Mouse (Mus musculus) cortical plate, adult 2 months (tissue): ENCODE measurements around the gene Arhgef7. TPM values are rescaled to one million over a fixed set of nuclear protein-coding genes. Genes with fewer than 3 reads are reported as not detected.

Experiments
- H3K27ac ChIP-seq: fragments of 200-500 bp; 2 replicates; pipeline ENCODE4 v1.5.1; 2012; ENCODE audit warnings: low read length, control low read depth, inconsistent platforms; ENCODE audit not compliant: insufficient read depth
- H3K4me1 ChIP-seq: fragments of 200-500 bp; 2 replicates; pipeline ENCODE4 v1.6.1; 2011; ENCODE audit warnings: low read length; ENCODE audit not compliant: control insufficient read depth, insufficient read depth
- H3K4me3 ChIP-seq: fragments of 200-500 bp; 2 replicates; pipeline ENCODE4 v1.5.1; 2011; ENCODE audit warnings: mild to moderate bottlenecking, low read length, control low read depth; ENCODE audit not compliant: insufficient read depth
- CTCF ChIP-seq: fragments of 200-500 bp; IDR thresholded peaks from 2 replicates; pipeline ENCODE4 v1.5.1; 2011; ENCODE audit warnings: mild to moderate bottlenecking, control low read depth, low read length; ENCODE audit not compliant: insufficient read depth; ENCODE audit errors: extremely low read depth
- POLR2A ChIP-seq: fragments of 200-500 bp; IDR thresholded peaks from 2 replicates; pipeline ENCODE4 v1.6.1; 2011; ENCODE audit warnings: mild to moderate bottlenecking, low read length, control low read depth; ENCODE audit not compliant: insufficient read depth; ENCODE audit errors: extremely low read depth
- polyA plus RNA-seq: library from polyadenylated mRNA; depleted of rRNA; stranded (reverse); fragments of >200 nt; gene quantifications from 2 replicates; pipeline ENCODE4 v1.2.3, GENCODE M21; 2012

Gene Arhgef7
- polyA plus RNA-seq, 1 experiment = 71.1 TPM

DNA sequence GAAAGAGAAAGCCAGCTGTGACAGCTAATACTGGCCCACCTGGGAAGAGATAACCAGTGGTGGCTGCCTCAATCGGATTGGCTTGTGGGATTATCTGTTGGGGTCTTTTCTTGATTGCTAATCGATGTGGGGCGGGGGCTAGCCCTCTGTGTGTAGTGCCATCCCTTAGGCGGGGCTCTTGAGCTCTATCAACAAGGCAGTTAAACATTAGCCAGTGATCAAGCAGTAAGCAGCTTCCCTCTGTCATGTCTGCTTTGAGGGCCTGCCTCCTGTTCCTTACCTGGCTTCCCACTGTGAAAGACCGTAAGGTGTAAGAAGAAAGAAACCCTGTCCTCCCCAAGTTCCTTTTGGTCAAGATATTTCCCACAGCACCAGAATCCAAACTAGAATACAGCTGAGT is 17.1 kb upstream of the Arhgef7 start:
- no peak for TF ChIP-seq CTCF
- no peak for TF ChIP-seq POLR2A
- H3K27ac ChIP-seq = no peak overlapping the region
- H3K4me3 ChIP-seq = no peak overlapping the region
- no peaks in the 10 kb centered on the region for H3K4me1 ChIP-seq

DNA sequence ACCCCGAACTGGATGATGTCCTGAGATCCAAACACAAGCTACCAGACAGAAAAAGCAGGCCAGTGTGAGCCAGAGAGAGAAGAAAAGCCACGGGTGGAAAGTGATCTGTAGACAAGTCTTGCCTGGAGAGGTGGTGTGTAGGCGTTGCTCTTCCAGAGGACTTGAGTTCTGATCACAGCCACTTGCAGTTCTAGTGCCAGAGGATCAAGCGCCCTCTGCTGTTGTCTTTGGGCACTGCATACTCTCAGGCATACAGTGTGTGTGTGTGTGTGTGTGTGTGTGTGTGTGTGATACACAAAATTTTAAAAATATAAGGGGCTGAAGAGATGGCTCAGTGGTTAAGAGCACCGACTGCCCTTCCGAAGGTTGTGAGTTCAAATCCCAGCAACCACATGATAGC is 15.3 kb upstream of the Arhgef7 start:
- Histone ChIP-seq H3K27ac (no peak overlapping the region), H3K4me1 (no peaks in the 10 kb centered on the region), H3K4me3 (no peak overlapping the region)
- peak; percentile 34; the same call in 1 of the 2 replicates for TF ChIP-seq CTCF
- TF ChIP-seq POLR2A = no peak

DNA sequence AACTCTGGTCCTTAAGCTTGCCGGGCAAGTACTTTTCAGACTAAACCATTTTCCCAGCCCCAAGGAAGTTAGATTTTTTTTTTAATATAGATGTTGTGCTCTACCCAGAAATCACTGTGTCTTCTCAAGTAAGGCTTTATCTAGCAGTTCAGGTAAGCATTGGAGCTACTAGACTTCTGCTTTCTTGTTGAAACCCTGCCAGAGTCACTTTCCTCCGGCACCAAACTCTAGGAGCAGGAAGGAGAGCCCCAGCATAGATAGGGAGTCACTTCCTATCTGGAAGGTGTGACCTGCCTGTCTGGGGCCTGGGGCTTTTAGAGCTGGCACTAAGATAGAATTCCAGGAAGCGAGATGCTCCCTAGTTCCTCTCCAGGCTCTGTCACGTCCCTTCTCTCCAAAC is 10.3 kb upstream of the Arhgef7 start:
- Histone ChIP-seq H3K4me1 (no peaks in the 10 kb centered on the region), H3K4me3 (no peak overlapping the region), H3K27ac (no peak overlapping the region)
- no peak for TF ChIP-seq CTCF
- no peak for TF ChIP-seq POLR2A

DNA sequence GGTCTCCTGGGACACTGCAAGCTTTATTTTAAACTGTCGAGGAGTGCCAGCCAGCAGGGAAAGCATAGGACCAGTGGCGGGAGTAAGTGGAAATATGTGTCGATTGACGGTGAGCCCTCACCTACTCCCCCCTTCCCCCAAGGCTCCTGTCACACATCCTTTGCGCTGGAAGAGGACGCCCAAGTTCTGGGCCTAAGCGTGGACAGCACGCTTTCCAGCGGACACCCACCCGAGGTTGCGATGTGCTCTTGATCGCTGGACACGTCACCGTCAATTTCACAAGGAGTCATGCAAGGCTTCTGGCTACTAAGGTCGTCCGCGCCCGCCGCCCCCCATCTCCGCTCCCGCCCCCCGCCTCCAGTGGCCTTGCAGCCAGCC is 259 bp upstream of the Arhgef7 start:
- H3K27ac ChIP-seq = no peak overlapping the region
- peaks cover 2% of the 10 kb centered on the region for H3K4me1 ChIP-seq
- TF ChIP-seq POLR2A (no peak), CTCF (no peak)

DNA sequence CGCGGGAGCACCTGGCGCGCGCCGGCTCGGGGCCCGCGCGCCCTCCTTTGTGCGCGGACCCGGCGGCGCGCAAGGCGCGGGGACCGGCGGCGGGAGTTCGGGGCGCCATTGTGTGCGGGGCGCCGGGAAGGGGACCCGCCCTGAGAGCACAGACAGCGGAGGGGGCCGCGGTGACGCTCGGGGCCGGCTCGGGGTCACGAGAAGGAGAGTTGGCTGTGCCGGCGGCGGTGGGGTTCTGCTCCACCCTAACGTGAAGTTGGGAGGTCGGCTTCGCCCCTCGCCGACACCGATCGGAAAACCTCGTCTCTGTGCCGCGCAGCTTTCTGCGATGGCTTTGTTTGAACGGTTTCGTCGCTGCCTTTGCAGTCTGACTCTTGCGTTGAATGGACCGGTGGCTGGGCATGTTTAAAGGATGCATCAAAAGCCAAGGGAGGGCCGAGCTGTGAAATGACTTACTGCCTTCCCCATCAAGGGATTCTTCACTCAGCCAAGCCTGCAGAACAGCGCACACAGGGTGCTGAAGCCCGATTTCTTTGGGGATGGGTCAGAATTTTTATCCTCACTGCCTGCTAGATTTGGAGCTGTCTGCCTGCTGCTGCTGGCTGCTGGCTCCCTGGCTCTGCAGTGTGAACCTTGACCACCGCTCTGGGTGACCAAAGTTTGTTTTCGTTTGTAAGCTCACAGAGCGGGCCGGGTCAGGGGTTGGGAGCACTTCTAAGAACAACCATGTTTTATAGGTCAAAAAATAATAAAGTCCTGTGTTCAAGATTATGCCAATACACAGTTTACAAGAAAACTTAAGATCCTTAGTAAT is 1.2 kb downstream of the Arhgef7 start:
- Histone ChIP-seq H3K4me1 (no peaks in the 10 kb centered on the region; the same call in 1 of the 2 replicates), H3K27ac (0 out of 2 replicates have a peak overlapping the region, but pooled peaks have one; percentile 57), H3K4me3 (peak overlapping the region; percentile 94)
- no peak for TF ChIP-seq POLR2A
- TF ChIP-seq CTCF = no peak

More for the DNA sequence above, 259 bp upstream of the Arhgef7 start:
- H3K4me3 ChIP-seq = peak overlapping the region; percentile 94

DNA sequence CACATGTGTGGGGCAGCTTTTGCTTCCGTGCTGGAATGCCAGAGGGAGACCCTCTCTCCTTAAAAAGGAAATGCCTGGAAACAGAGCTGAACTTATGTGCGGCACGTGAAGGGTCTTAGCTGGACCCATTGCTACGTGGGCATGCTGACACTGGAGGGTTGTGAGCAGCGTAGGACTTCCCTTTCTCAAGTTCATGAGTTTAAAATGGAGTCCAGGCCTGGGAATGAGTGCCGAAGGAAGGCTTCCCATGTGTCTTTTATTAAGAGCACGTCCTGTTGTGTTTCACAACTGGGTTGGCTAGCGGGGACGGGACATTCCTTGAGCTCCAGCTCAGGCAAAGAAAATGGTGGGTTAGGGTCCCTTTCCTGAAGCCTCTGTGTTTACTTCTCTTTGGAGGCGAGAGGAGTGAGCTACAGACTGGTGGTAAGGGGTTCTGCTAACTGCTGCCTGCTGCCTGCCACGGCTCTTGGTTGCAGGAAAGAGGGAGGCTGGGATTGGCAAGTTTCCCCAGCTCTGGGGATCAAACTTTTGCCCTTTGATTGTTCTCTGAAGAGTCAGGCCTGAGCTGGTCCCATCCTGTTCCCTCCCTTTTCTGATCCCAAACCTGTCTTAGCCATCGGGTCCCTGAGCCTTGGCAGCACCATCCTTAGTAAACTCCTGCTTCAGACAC is 2.9 kb downstream of the Arhgef7 start:
- Histone ChIP-seq H3K4me1 (no peaks in the 10 kb centered on the region; the same call in 1 of the 2 replicates), H3K4me3 (no peak overlapping the region), H3K27ac (no peak overlapping the region)
- no peak for TF ChIP-seq CTCF
- TF ChIP-seq POLR2A = no peak

DNA sequence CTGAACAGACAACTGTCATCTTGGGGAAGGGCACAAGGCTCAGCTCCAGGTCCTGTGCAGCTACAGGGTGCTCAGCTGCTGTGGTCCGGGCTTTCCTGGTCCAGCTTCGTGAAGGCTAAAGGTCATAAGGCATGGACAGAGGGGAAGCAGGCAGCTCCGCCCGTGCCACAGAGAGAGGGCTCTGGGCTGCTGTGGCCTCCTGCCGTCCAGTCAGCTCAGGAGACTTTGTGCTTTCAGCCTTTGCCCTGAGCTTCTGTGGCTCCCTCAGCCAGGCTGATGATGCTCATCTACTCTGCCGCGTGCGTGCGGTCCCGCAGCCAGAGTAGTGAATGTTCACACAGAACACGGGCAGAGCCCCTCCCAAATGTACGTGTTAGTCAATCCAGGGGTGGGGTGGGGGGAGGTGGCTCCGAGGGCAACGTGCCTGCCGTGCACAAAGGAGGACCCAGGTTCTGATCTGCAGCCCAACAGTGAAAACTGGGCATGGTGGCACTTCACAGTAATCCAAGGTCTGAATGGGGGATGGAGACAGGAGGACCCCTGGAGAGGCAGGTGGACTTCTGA is 8.2 kb downstream of the Arhgef7 start:
- no peaks in the 10 kb centered on the region for H3K4me1 ChIP-seq
- TF ChIP-seq POLR2A (no peak), CTCF (no peak)
- H3K27ac ChIP-seq = no peak overlapping the region
- H3K4me3 ChIP-seq = no peak overlapping the region

DNA sequence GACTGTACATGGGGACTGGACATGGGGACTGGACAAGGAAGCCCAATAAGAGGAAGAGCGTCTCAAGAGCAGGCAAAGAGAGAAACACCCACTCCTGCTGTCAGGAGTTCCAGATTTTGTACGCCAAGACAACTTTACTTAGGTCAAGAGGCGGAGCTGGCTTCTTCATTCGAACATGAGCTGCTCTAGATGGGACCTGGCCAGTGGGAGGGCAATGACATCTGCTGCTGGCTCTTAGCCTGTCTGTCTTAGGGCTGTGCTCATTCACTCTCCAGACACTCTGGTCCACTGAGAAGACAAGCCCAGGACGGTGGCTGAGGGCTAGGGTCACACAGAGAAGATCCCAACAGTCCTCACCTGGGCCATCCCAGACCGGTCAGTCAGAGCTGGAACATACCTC is 9.6 kb downstream of the Arhgef7 start:
- Histone ChIP-seq H3K27ac (no peak overlapping the region), H3K4me3 (no peak overlapping the region), H3K4me1 (no peaks in the 10 kb centered on the region)
- TF ChIP-seq CTCF (no peak), POLR2A (no peak)

DNA sequence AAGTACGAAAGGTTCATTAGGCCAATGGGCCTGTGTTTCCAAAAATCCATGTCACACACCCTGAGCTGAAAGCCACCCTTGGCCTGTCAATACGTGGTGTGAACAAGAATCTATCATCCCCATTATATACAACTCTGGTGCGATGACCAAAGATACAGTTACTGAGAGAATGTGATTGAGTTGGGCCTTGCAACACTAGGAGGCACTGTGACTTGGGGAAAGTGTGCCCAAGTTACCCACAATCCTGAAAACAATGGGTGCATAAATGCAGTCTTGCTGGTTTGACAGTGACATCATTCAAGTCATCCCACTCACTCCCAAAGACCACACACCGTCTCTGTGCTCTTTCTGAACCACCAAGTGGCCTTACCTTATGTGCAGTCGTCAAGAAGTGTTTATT is 11.6 kb downstream of the Arhgef7 start:
- Histone ChIP-seq H3K4me3 (no peak overlapping the region), H3K4me1 (no peaks in the 10 kb centered on the region), H3K27ac (no peak overlapping the region)
- TF ChIP-seq CTCF (0 out of 2 replicates have a peak, but pooled peaks have one; percentile 22), POLR2A (no peak)
